Mouse (Mus musculus) embryonic facial prominence, embryonic 13.5 days (tissue): ENCODE data around the gene Csnk2a2. TPM values are rescaled to one million over a fixed set of nuclear protein-coding genes. Genes with fewer than 3 reads are reported as not detected.

Source experiments
- ATAC-seq: fragments of 200-750 bp; cut with Nextera tagmentation; 2 replicates; pipeline ENCODE4 v1.8.0; 2017; ENCODE audit warnings: low read depth; ENCODE audit not compliant: insufficient number of reproducible peaks, insufficient read depth, low FRiP score, low TSS enrichment
- H3K27ac ChIP-seq: fragments of 300-500 bp; sonication (generic); 2 replicates; pipeline ENCODE4 v1.5.1; 2015; ENCODE audit warnings: moderate library complexity, mild to moderate bottlenecking, inconsistent platforms
- H3K27me3 ChIP-seq: fragments of 300-500 bp; sonication (generic); 2 replicates; pipeline ENCODE4 v1.6.1; 2015; ENCODE audit warnings: mild to moderate bottlenecking, inconsistent platforms
- H3K36me3 ChIP-seq: fragments of 300-500 bp; sonication (generic); 2 replicates; pipeline ENCODE4 v1.6.1; 2015; ENCODE audit warnings: mild to moderate bottlenecking, inconsistent platforms
- H3K4me1 ChIP-seq: fragments of 300-500 bp; sonication (generic); 2 replicates; pipeline ENCODE4 v1.6.1; 2015; ENCODE audit warnings: inconsistent platforms
- H3K4me2 ChIP-seq: fragments of 300-500 bp; sonication (generic); 2 replicates; pipeline ENCODE4 v1.6.1; 2015; ENCODE audit warnings: moderate library complexity, mild to moderate bottlenecking, inconsistent platforms
- H3K4me3 ChIP-seq: fragments of 300-500 bp; sonication (generic); 2 replicates; pipeline ENCODE4 v1.5.1; 2015; ENCODE audit warnings: mild to moderate bottlenecking, inconsistent platforms
- H3K9ac ChIP-seq: fragments of 300-500 bp; sonication (generic); 2 replicates; pipeline ENCODE4 v1.6.1; 2015; ENCODE audit warnings: mild to moderate bottlenecking, inconsistent platforms
- H3K9me3 ChIP-seq: fragments of 300-500 bp; sonication (generic); 2 replicates; pipeline ENCODE4 v1.6.1; 2016; ENCODE audit warnings: inconsistent platforms
- WGBS: fragments of 180-500 bp; shearing (Covaris S2); methylation state at CpG from one replicate; pipeline ENCODE4 v1.1.7; 2015; ENCODE audit warnings: mixed read lengths; 5-methylcytosine and 5-hydroxymethylcytosine counted together
- polyA plus RNA-seq: library from polyadenylated mRNA; unstranded; fragments of >200 nt; fragmentation: Nextera tagmentation; extraction: Ambion mirVana; gene quantifications from 2 replicates; pipeline ENCODE4 v1.2.1, GENCODE M21; 2015

Csnk2a2 gene
- polyA plus RNA-seq, 1 experiment from 2014 or later, result 14.6 TPM

DNA sequence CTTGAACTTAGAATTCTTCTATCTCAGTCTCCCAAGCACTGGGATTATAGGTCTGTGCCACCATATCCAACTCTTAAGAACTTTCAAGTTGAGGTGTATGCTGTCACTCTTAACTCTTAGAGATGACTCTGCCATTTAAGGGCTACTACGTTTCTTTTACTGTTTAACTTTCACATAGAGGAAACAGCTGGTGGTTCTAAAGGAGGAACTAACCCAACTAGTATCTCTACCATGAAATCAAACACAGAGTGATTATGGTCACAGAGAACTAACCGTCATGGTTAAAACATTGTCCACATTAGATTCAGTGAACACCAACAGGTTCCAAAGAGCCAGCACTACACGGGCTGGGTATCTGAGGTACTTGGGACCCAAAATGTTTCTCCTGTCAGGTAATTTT is 20.8 kb downstream of the Csnk2a2 start:
- Histone ChIP-seq H3K4me1 (no peaks in the 10 kb centered on the region), H3K27me3 (no peaks in the 10 kb centered on the region)

DNA sequence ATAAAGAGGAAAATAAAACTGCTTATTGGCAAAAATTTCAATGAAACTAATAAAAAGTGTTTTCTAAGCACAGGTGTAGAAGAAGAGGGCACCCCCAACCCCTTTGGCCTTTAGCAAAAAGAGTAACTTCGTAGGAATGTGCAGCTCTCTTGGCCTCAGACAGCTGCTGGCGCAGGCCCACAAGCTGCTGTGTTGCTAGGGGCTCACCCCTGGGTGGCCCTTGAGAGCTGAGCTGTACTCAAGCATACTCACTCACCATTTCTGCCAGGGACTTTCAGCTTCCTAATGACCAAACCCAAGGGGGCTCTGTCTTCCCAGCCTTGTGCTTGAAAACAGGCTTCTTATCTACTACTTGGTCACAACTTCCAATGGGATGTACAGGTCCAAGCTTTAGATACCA is 23.3 kb downstream of the Csnk2a2 start:
- H3K4me2 ChIP-seq, result no peak overlapping the region
- H3K9me3 ChIP-seq, result no peaks in the 10 kb centered on the region
- no peaks in the 10 kb centered on the region for H3K27me3 ChIP-seq
- H3K4me1 ChIP-seq, result no peaks in the 10 kb centered on the region
- no peak overlapping the region for H3K4me3 ChIP-seq
- no peak overlapping the region for H3K9ac ChIP-seq
- peaks cover 69% of the 10 kb centered on the region for H3K36me3 ChIP-seq
- ATAC-seq, result no peak
- 92% methylated on average over 2 of the region's 2 CpGs for WGBS
- no peak overlapping the region for H3K27ac ChIP-seq

More for the DNA sequence above, 20.8 kb downstream of the Csnk2a2 start:
- Histone ChIP-seq H3K4me2 (no peak overlapping the region), H3K9ac (no peak overlapping the region), H3K9me3 (no peaks in the 10 kb centered on the region), H3K27ac (no peak overlapping the region), H3K36me3 (peaks cover 77% of the 10 kb centered on the region), H3K4me3 (no peak overlapping the region)
- WGBS, result 90% methylated on average over 3 of the region's 3 CpGs
- ATAC-seq, result no peak

DNA sequence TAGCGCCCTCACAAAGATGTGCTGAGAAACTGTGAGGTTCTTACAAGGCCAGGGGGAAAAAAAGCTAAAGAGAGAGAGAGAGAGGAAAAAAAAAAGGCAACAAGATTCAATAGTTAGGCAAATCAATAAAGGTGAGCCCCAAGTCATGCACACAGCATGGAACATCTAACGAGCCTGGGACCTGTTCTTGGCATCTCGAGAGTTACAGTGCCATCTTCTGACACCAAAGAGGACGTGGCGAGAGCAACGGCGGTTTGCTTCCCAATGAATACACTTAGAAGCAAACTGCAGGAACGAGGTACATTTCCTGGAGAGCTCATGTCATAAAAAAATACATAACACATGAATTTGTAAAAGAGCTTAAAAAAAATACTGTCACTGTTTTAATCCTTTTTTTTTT is 37.3 kb downstream of the Csnk2a2 start:
- Histone ChIP-seq H3K4me3 (no peak overlapping the region), H3K4me2 (no peak overlapping the region), H3K4me1 (no peaks in the 10 kb centered on the region), H3K27ac (no peak overlapping the region), H3K9ac (no peak overlapping the region), H3K36me3 (peaks cover 94% of the 10 kb centered on the region), H3K9me3 (no peaks in the 10 kb centered on the region), H3K27me3 (no peaks in the 10 kb centered on the region)
- ATAC-seq, result no peak
- WGBS, result 73% methylated on average over 8 of the region's 8 CpGs

DNA sequence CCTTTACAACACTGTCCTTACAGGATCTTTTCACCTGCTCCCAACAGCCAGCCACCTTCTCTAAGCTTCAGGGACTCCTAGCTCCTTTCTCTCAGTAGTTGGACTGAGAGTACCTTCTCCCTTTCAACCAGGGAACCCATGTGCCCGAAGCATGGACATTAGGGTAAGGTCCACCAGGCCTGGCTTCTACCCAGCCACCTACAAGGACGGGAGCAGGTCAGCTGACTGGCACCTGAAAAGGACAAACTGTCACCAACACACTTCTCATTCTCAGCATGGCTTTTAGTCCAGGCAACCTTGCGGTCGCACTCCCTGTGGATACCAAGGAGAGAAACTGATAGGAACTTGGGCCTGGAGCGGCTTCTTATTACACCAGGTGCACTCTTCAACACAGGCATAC is 39.6 kb downstream of the Csnk2a2 start:
- no peaks in the 10 kb centered on the region for H3K27me3 ChIP-seq
- H3K27ac ChIP-seq, result no peak overlapping the region
- H3K36me3 ChIP-seq, result peaks cover 80% of the 10 kb centered on the region
- no peaks in the 10 kb centered on the region for H3K4me1 ChIP-seq
- H3K9ac ChIP-seq, result no peak overlapping the region
- no peak overlapping the region for H3K4me3 ChIP-seq
- H3K9me3 ChIP-seq, result no peaks in the 10 kb centered on the region
- no peak for ATAC-seq
- H3K4me2 ChIP-seq, result no peak overlapping the region
- WGBS, result 93% methylated on average over 5 of the region's 5 CpGs

DNA sequence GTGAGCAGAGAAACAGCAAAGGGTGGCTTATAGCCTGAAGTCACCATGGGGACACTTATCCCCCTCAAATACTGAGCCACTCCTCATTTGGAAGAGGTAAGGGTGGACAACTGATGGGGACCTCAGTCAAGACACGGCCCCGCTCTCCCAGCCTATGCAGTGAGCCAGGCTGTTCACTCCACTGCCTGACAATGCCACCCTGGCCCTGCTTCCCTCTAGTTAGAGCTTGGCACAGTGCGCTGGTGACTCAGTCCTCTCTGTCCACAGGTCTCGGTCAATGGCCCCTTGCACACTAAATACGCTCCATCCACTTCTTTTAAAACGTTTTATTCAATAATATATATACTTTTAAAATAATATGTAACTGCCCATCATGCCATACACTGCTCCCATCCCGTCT is 42.2 kb downstream of the Csnk2a2 start:
- 88% methylated on average over 7 of the region's 7 CpGs for WGBS
- no peaks in the 10 kb centered on the region for H3K9me3 ChIP-seq
- peaks cover 55% of the 10 kb centered on the region for H3K36me3 ChIP-seq
- no peak overlapping the region for H3K27ac ChIP-seq
- H3K4me3 ChIP-seq, result no peak overlapping the region
- no peaks in the 10 kb centered on the region for H3K27me3 ChIP-seq
- no peak overlapping the region for H3K4me2 ChIP-seq
- no peak for ATAC-seq
- no peaks in the 10 kb centered on the region for H3K4me1 ChIP-seq
- no peak overlapping the region for H3K9ac ChIP-seq

DNA sequence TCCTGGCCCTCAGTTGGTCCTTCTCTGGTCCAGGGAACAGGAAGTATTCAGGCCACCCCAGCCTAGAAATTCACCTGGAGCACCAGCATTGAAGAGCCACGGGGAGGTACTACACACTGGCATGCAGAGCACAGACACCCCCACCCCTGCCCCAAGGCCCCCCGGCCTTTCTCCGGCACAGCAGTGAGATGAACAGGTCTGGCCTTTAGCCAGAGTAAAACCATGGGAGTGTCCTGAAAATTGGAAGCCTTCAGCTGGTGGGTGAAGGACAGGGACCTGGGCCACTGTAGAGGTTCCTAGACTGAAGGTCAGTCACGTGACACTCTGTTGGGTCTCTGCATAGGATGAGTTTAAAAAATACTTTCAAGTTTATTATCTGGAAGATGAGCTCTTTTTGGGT is 44.8 kb downstream of the Csnk2a2 start:
- 91% methylated on average over 4 of the region's 4 CpGs for WGBS
- Histone ChIP-seq H3K4me1 (0 out of 2 replicates have a peak, but pooled peaks cover 2% of the 10 kb centered on the region), H3K4me3 (no peak overlapping the region), H3K4me2 (no peak overlapping the region), H3K36me3 (peaks cover 33% of the 10 kb centered on the region), H3K27ac (no peak overlapping the region), H3K9me3 (no peaks in the 10 kb centered on the region), H3K9ac (no peak overlapping the region), H3K27me3 (no peaks in the 10 kb centered on the region)
- ATAC-seq, result no peak

DNA sequence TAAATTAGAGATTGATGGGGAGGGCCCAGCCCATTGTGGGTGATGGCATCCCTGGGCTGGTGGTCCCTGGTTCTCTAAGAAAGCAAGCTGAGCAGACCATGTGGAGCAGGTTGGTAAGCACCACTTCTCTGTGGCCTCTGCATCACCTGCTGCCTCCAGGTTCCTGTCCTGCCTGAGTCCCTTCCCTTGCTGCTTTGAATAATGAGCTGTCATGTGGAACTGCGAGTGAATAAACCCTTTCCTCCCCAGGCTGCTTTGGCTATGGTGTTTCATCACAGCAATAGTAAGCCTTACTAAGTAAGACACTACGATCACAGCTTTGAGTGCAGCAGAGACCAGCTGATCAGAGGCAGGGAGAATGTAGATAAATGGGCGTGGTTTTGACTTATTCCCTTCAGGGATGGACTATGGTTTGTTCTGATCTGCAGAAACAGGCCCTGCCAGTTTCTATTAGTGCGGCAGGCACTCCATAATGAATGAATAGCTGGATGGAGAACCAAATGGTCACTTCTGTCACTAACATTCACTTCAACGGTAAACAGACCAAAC is 48.3 kb downstream of the Csnk2a2 start:
- no peak for ATAC-seq
- WGBS, result 51% methylated on average over 5 of the region's 5 CpGs
- no peak overlapping the region for H3K27ac ChIP-seq
- H3K9me3 ChIP-seq, result no peaks in the 10 kb centered on the region
- no peaks in the 10 kb centered on the region for H3K36me3 ChIP-seq
- 0 out of 2 replicates have a peak, but pooled peaks cover 2% of the 10 kb centered on the region for H3K4me1 ChIP-seq
- H3K9ac ChIP-seq, result no peak overlapping the region
- H3K4me3 ChIP-seq, result no peak overlapping the region
- H3K4me2 ChIP-seq, result no peak overlapping the region
- no peaks in the 10 kb centered on the region for H3K27me3 ChIP-seq

DNA sequence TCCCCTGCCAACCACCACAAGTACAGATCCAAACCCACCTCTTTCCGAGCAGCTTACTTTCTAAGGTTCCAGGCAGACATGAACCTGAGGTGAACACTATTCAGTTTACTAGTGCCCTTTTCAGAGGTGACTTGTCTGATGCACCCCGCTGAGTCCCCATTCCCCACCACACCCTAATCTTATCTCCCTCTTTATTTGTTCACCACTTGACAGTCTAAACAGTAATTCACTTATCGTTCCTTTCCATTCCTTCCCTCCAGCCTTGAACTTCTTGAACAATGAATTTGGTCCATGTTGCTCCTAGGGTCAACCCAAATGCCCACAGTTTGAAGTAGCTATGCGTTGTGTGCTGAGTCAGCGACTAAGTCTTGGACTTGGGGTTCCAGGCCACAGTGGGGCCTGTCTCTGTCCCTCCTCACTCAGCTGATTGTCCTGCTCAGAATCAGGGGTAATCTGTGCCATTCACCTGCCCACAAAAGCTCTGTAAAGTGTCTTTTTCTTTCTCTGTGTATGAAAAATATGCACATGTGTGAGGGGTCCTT is 49.6 kb downstream of the Csnk2a2 start:
- Histone ChIP-seq H3K4me2 (no peak overlapping the region), H3K27me3 (no peaks in the 10 kb centered on the region), H3K4me1 (0 out of 2 replicates have a peak, but pooled peaks cover 2% of the 10 kb centered on the region), H3K4me3 (no peak overlapping the region), H3K9me3 (0 out of 2 replicates have a peak, but pooled peaks cover 3% of the 10 kb centered on the region), H3K9ac (no peak overlapping the region), H3K36me3 (no peaks in the 10 kb centered on the region), H3K27ac (no peak overlapping the region)
- WGBS, result 86% methylated on average over 5 of the region's 5 CpGs
- ATAC-seq, result no peak

DNA sequence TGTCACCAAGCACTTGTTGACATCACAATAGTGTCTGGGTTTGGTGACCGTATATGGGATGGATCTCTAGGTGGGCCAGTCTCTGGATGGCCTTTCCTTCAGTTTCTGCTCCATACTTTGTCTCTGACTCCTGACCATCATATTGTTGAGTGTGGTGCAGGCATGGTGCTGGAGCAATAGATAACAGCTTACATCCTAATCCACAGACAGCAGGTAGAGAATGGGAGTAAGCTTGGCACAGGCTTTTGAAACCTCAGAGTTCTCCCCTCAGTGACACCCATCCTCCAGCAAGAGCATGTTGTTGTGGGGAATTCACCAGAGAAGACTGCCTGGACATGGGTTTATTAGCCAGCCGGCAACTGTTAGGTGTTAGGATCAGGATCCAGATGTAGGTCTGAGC is 50.4 kb downstream of the Csnk2a2 start:
- 0 out of 2 replicates have a peak, but pooled peaks cover 3% of the 10 kb centered on the region for H3K9me3 ChIP-seq
- no peak overlapping the region for H3K9ac ChIP-seq
- no peak overlapping the region for H3K27ac ChIP-seq
- H3K4me1 ChIP-seq, result 0 out of 2 replicates have a peak, but pooled peaks cover 2% of the 10 kb centered on the region
- no peaks in the 10 kb centered on the region for H3K36me3 ChIP-seq
- no peak overlapping the region for H3K4me2 ChIP-seq
- WGBS, result 89% methylated on average over 2 of the region's 2 CpGs
- no peaks in the 10 kb centered on the region for H3K27me3 ChIP-seq
- ATAC-seq, result no peak
- no peak overlapping the region for H3K4me3 ChIP-seq

DNA sequence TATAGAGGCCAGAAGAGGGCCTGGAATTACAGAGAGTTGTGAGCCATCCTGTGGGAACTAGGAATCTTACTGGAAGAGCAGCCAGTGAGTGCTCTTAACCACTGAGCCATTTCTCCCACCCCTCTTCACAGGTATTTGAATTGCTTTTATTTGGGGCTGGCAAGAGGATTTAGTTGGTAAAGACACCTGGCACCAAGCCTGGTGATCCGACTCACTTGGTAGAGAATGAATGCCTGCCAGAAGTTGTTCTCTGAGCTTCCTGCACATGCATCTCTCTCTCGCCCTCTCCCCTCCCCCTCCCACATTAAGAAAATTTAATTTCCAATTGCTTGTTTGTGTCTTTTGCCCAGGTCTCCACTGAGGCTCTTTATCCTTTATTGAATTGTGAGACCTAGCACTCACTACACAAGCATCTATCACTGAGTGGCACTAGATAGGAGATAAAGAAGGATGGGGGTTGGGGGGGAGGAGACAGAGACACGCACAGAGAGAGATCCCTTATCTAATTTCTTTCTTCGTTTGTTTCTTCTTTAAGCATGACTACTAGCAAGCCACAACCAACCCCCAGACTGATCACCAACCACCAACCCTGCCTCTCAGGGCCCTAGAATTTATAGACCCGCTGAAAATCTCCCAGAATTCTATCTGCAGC is 52.4 kb downstream of the Csnk2a2 start:
- ATAC-seq, result no peak
- H3K9ac ChIP-seq, result no peak overlapping the region
- H3K4me3 ChIP-seq, result no peak overlapping the region
- H3K4me2 ChIP-seq, result no peak overlapping the region
- H3K9me3 ChIP-seq, result 0 out of 2 replicates have a peak, but pooled peaks cover 3% of the 10 kb centered on the region
- no peaks in the 10 kb centered on the region for H3K36me3 ChIP-seq
- H3K27me3 ChIP-seq, result no peaks in the 10 kb centered on the region
- H3K27ac ChIP-seq, result no peak overlapping the region
- 49% methylated on average over 5 of the region's 5 CpGs for WGBS
- H3K4me1 ChIP-seq, result peaks cover 18% of the 10 kb centered on the region

DNA sequence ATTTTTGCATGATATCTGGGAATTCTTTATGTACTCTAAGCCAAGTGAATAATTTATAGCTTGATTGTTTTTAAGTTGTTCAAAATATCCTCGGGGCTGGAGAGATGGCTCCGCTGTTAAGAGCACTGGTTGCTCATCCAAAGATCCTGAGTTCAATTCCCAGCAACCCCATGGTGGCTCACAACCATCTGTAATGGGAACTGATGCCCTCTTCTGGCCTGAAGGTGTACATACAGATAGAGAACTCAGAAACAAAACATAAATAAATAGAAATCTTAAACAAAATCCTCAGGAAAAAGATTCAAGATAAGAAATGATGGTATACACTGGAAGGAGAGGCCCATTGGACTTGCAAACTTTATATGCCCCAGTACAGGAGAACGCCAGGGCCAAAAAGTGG is 53.9 kb downstream of the Csnk2a2 start:
- no peak overlapping the region for H3K4me2 ChIP-seq
- no peak for ATAC-seq
- no peaks in the 10 kb centered on the region for H3K36me3 ChIP-seq
- 90% methylated on average over 3 of the region's 3 CpGs for WGBS
- H3K9ac ChIP-seq, result no peak overlapping the region
- H3K4me3 ChIP-seq, result no peak overlapping the region
- H3K27ac ChIP-seq, result no peak overlapping the region
- peaks cover 26% of the 10 kb centered on the region for H3K4me1 ChIP-seq
- 0 out of 2 replicates have a peak, but pooled peaks cover 3% of the 10 kb centered on the region for H3K9me3 ChIP-seq
- H3K27me3 ChIP-seq, result no peaks in the 10 kb centered on the region

DNA sequence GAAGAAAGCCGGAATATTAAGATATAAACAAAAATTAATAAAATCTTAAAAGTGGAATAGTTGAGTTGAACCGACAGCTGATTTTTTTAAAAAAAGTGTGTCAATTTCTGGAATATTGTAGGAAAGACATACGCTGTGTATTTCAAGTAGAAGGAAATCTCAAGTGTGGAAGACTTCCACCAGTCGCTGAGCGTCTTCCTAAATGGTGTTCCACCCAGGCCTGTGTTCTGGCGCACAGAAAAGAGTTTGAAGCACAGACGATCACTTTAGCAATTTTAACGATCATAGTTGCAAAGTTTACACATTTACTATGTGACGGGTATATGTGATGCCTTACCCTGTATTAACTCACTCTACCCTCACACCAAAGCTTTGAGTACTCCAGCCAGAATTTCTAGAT is 54.4 kb downstream of the Csnk2a2 start:
- Histone ChIP-seq H3K4me1 (peaks cover 31% of the 10 kb centered on the region), H3K9ac (no peak overlapping the region), H3K27ac (no peak overlapping the region; the same call in 1 of the 2 replicates), H3K36me3 (no peaks in the 10 kb centered on the region), H3K27me3 (no peaks in the 10 kb centered on the region), H3K4me3 (peak overlapping the region; percentile 92; the same call in 1 of the 2 replicates), H3K9me3 (0 out of 2 replicates have a peak, but pooled peaks cover 3% of the 10 kb centered on the region), H3K4me2 (peak overlapping the region; percentile 89)
- ATAC-seq, result no peak
- 94% methylated on average over 9 of the region's 9 CpGs for WGBS
